ENCODE assay signal across 11 mouse cellular contexts in the genomic region with DNA sequence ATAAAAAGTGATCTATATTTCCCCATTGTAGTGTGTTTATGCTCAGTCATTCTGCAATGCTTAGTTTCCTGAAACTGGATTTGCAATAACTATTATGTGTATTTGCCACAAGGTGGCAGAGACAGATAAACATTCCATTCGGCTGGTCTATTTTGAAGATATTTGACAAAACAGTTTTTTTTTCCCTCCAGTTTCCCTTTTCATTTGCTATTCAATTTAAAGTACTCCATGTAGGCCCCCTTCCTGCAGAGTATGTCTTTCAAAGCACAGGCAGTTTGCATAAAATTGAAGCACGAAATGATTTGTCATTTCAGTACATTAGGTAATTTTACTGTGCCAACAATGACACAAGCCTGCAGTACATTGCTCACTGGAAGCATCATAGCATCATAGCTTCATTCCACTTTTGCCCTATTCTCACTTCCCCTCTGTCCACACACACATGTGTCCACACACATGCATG.
DNase-seq lines count a peak whose midpoint lies in the region; ATAC-seq and TF ChIP-seq lines count a peak whose summit lies in the region.
"Had no signal": no experiment of that assay in that cellular context is flagged by ENCODE, and none has a peak within 500 bp of the region (broad histone marks: within the 10 kb centered on the region; RNA-seq: fewer than 3 reads in every experiment).

No protein-coding gene starts in this region.

- DNase-seq in cerebellum, postnatal 14 days = peak; percentile 7 to 44
- DNase-seq in cerebellum, adult 18-20 months = no peak
- peak; percentile 27 for DNase-seq in layer of hippocampus, adult 11-12 months (ENCODE audit: low spot score)
- no peak for DNase-seq in layer of hippocampus, postnatal 10 days (ENCODE audit: low spot score in 2 of 2)
- DNase-seq in CH12.LX (ENCODE audit: extremely low read depth) = peak; percentile 52
- DNase-seq in hindbrain, postnatal 0 days (ENCODE audit: low spot score) = peak; percentile 77
- DNase-seq in lung, adult 18-20 months = no peak
- DNase-seq in urinary bladder, adult 2 months (ENCODE audit: low spot score) = no peak
- DNase-seq: gastrocnemius, postnatal 25 days; kidney, adult 18-20 months had no signal

- peak in 1 of 2 experiments; percentile 77; a peak in 2 of 4 replicates for TF ChIP-seq CTCF in CH12.LX (conservative IDR thresholded peaks at IDR 0.05 in 1 of 2, IDR thresholded peaks at IDR 0.05 in 1 of 2; ENCODE audit: low read depth in 2 of 2, low read length in 2 of 2)
- TF ChIP-seq CTCF in hindbrain, postnatal 0 days (IDR thresholded peaks at IDR 0.05; ENCODE audit: low read depth) = peak; percentile 69

- no peak for TF ChIP-seq POLR2A in CH12.LX (IDR thresholded peaks at IDR 0.05; ENCODE audit: low read depth, low read length)

- H3K27me3 ChIP-seq in CH12.LX (replicated peaks) = no peaks in the 10 kb centered on the region
- H3K27me3 ChIP-seq in hindbrain, postnatal 0 days (ENCODE audit: insufficient read depth, low read length) = no peaks in the 10 kb centered on the region
- H3K27me3 ChIP-seq: limb, embryonic 15.5 days had no signal

- TF ChIP-seq RAD21 in CH12.LX (IDR thresholded peaks at IDR 0.05; ENCODE audit: low read depth, low read length) = peak; percentile 83

- H3K36me3 ChIP-seq in CH12.LX (replicated peaks in 1 of 2; ENCODE audit: control insufficient read depth in 1 of 2, insufficient read depth in 1 of 2, low read length in 1 of 2) = no peaks in the 10 kb centered on the region
- no peaks in the 10 kb centered on the region for H3K36me3 ChIP-seq in hindbrain, postnatal 0 days (ENCODE audit: insufficient read depth, low read length)
- H3K36me3 ChIP-seq: limb, embryonic 15.5 days had no signal

- no peak overlapping the region for H3K4me2 ChIP-seq in CH12.LX (ENCODE audit: insufficient read depth, low read depth, poor library complexity, severe bottlenecking)
- H3K4me2 ChIP-seq in hindbrain, postnatal 0 days (ENCODE audit: low read depth, low read length) = no peak overlapping the region
- H3K4me2 ChIP-seq: limb, embryonic 15.5 days had no signal

- dilution Hi-C loops in CH12.LX (cut with MboI; ENCODE audit: extremely low pct_ligation_motif_present, extremely low pct_unique_long_range_greater_than_20kb, low sequenced_read_pairs) = no loop called here

- in situ Hi-C loops in CH12.LX (cut with MboI; ENCODE audit: low pct_ligation_motif_present, low pct_unique_long_range_greater_than_20kb, low sequenced_read_pairs) = loop anchor here (10.0 kb wide), 1 partner anchor 282 kb away; no protein-coding TSS in a partner anchor

- peaks cover 8% of the 10 kb centered on the region for H3K9me3 ChIP-seq in CH12.LX (replicated peaks; ENCODE audit: low read length)
- no peaks in the 10 kb centered on the region for H3K9me3 ChIP-seq in hindbrain, postnatal 0 days (ENCODE audit: low read length)
- H3K9me3 ChIP-seq: limb, embryonic 15.5 days had no signal

- WGBS in hindbrain, postnatal 0 days = 48% methylated on average over 2 of the region's 2 CpGs

- TF ChIP-seq EP300 in CH12.LX (IDR thresholded peaks at IDR 0.05; ENCODE audit: low read length) = no peak

- H3K4me3 ChIP-seq in CH12.LX (replicated peaks in 1 of 3; ENCODE audit: low read depth in 2 of 3, low read length in 2 of 3, poor library complexity in 1 of 3) = no peak overlapping the region
- no peak overlapping the region for H3K4me3 ChIP-seq in hindbrain, postnatal 0 days (ENCODE audit: low read length)
- H3K4me3 ChIP-seq: limb, embryonic 15.5 days had no signal

- H3K27ac ChIP-seq in CH12.LX (ENCODE audit: insufficient read depth, low read depth) = no peak overlapping the region
- H3K27ac ChIP-seq in hindbrain, postnatal 0 days = no peak overlapping the region
- H3K27ac ChIP-seq: limb, embryonic 15.5 days had no signal

- peak; percentile 51; the same call in 1 of the 2 replicates for ATAC-seq in hindbrain, postnatal 0 days

- peaks cover 9 to 19% of the 10 kb centered on the region in 2 experiments; a peak in 3 of 4 replicates for H3K4me1 ChIP-seq in CH12.LX (ENCODE audit: control insufficient read depth in 1 of 2, insufficient read depth in 2 of 2)
- no peaks in the 10 kb centered on the region for H3K4me1 ChIP-seq in hindbrain, postnatal 0 days (ENCODE audit: insufficient read depth, low read length)
- H3K4me1 ChIP-seq: limb, embryonic 15.5 days had no signal

- no peaks in the 10 kb centered on the region for H3K79me2 ChIP-seq in CH12.LX (replicated peaks; ENCODE audit: control insufficient read depth, extremely low read depth, insufficient read depth, poor library complexity, severe bottlenecking)

- 0 out of 2 replicates have a peak overlapping the region, but pooled peaks have one; percentile 25 for H3K9ac ChIP-seq in CH12.LX (ENCODE audit: insufficient read depth, low read depth)
- no peak overlapping the region for H3K9ac ChIP-seq in hindbrain, postnatal 0 days (replicated peaks; ENCODE audit: low read length)
- H3K9ac ChIP-seq: limb, embryonic 15.5 days had no signal

TF ChIP-seq in CH12.LX, 34 proteins besides CTCF, POLR2A, EP300 and RAD21:
- TF ChIP-seq ZNF384 (IDR thresholded peaks at IDR 0.05; ENCODE audit: low read depth, low read length) (peak; percentile 87), SIN3A (IDR thresholded peaks at IDR 0.05; ENCODE audit: low read length) (no peak), MEF2A (IDR thresholded peaks at IDR 0.05; ENCODE audit: borderline replicate concordance, low read depth, low read length) (peak; percentile 8; the same call in 1 of the 2 replicates), ETS1 (conservative IDR thresholded peaks at IDR 0.05; ENCODE audit: low read depth, low read length) (peak; percentile 62), IRF4 (IDR thresholded peaks at IDR 0.05; ENCODE audit: low read depth, low read length) (peak; percentile 67), ZC3H11A (IDR thresholded peaks at IDR 0.05; ENCODE audit: low read depth, low read length) (peak; percentile 40; the same call in 1 of the 2 replicates), SMC3 (IDR thresholded peaks at IDR 0.05; ENCODE audit: low read depth, low read length) (peak; percentile 87), BHLHE40 (IDR thresholded peaks at IDR 0.05; ENCODE audit: low read depth, low read length) (0 out of 2 replicates have a peak, but pooled peaks have one; percentile 57), PAX5 (IDR thresholded peaks at IDR 0.05; ENCODE audit: low read length) (no peak)

Comparison
In these comparisons a context has a peak if more than half of its experiments do, and no peak if none do; other contexts are left out.
1. DNase-seq: peak in cerebellum, postnatal 14 days (2 of 2), layer of hippocampus, adult 11-12 months (single experiment), CH12.LX (single experiment) and hindbrain, postnatal 0 days (single experiment); none in cerebellum, adult 18-20 months (0 of 2), layer of hippocampus, postnatal 10 days (0 of 2), lung, adult 18-20 months (0 of 2) and urinary bladder, adult 2 months (single experiment).